Mouse (Mus musculus) forebrain, embryonic 10.5 days (tissue): ENCODE measurements around the gene Panx1. TPM values are rescaled to one million over a fixed set of nuclear protein-coding genes. Genes with fewer than 3 reads are reported as not detected.

Source experiments
- DNase-seq: peaks from one replicate; pipeline ENCODE4 v3.0.0-alpha.2; 2017; ENCODE audit warnings: low spot score; ENCODE audit errors: extremely low spot score
- H3K27ac ChIP-seq: fragments of 300-500 bp; sonication (generic); 2 replicates; pipeline ENCODE4 v1.5.1; 2016; ENCODE audit warnings: mild to moderate bottlenecking
- H3K27me3 ChIP-seq: fragments of 300-500 bp; sonication (generic); 2 replicates; pipeline ENCODE4 v1.6.1; 2016; ENCODE audit warnings: mild to moderate bottlenecking; ENCODE audit not compliant: poor library complexity, severe bottlenecking
- H3K36me3 ChIP-seq: fragments of 300-500 bp; sonication (generic); replicated peaks from 2 replicates; pipeline ENCODE4 v1.6.1; 2016; ENCODE audit warnings: mild to moderate bottlenecking, moderate library complexity
- H3K4me1 ChIP-seq: fragments of 300-500 bp; sonication (generic); 2 replicates; pipeline ENCODE4 v1.6.1; 2016
- H3K4me3 ChIP-seq: fragments of 300-500 bp; sonication (generic); 2 replicates; pipeline ENCODE4 v1.5.1; 2016; ENCODE audit warnings: mild to moderate bottlenecking, moderate library complexity
- H3K9me3 ChIP-seq: fragments of 300-500 bp; sonication (generic); 2 replicates; pipeline ENCODE4 v1.6.1; 2016; ENCODE audit warnings: mild to moderate bottlenecking, moderate library complexity
- WGBS: fragments of 180-500 bp; shearing (Covaris S2); methylation state at CpG from one replicate; pipeline ENCODE4 v1.1.7; 2016; 5-methylcytosine and 5-hydroxymethylcytosine counted together
- polyA plus RNA-seq: library from polyadenylated mRNA; unstranded; fragments of >200 nt; fragmentation: Nextera tagmentation; extraction: Ambion mirVana; gene quantifications from 2 replicates; pipeline ENCODE4 v1.2.1, GENCODE M21; 2016

Gene Panx1
- polyA plus RNA-seq, 1 experiment from 2014 or later = 68.8 TPM

- H3K27ac ChIP-seq = no peak overlapping the region
- no peaks in the 10 kb centered on the region for H3K4me1 ChIP-seq
- 72% methylated on average over 3 of the region's 3 CpGs for WGBS
- no peaks in the 10 kb centered on the region for H3K36me3 ChIP-seq
- H3K4me3 ChIP-seq = no peak overlapping the region
- no peak for DNase-seq
- H3K27me3 ChIP-seq = no peaks in the 10 kb centered on the region
- H3K9me3 ChIP-seq = no peaks in the 10 kb centered on the region
These were observed 62.1 kb downstream of the Panx1 start for GRCm38 (mm10) chr9:14983141-14983540.

GRCm38 (mm10) chr9:14982683-14983082, 62.6 kb downstream of the Panx1 start:
- H3K27ac ChIP-seq = no peak overlapping the region
- no peaks in the 10 kb centered on the region for H3K4me1 ChIP-seq

GRCm38 (mm10) chr9:14981539-14982155, 63.6 kb downstream of the Panx1 start:
- H3K36me3 ChIP-seq = no peaks in the 10 kb centered on the region
- H3K27me3 ChIP-seq = no peaks in the 10 kb centered on the region
- no peak overlapping the region for H3K27ac ChIP-seq
- WGBS = 91% methylated on average over 4 of the region's 4 CpGs
- H3K9me3 ChIP-seq = no peaks in the 10 kb centered on the region
- H3K4me3 ChIP-seq = no peak overlapping the region
- no peak for DNase-seq
- no peaks in the 10 kb centered on the region for H3K4me1 ChIP-seq

More at GRCm38 (mm10) chr9:14982683-14983082, 62.6 kb downstream of the Panx1 start:
- H3K36me3 ChIP-seq = no peaks in the 10 kb centered on the region
- no peaks in the 10 kb centered on the region for H3K9me3 ChIP-seq
- H3K27me3 ChIP-seq = no peaks in the 10 kb centered on the region
- DNase-seq = no peak
- no peak overlapping the region for H3K4me3 ChIP-seq

- Histone ChIP-seq H3K27ac (no peak overlapping the region), H3K4me1 (no peaks in the 10 kb centered on the region), H3K36me3 (no peaks in the 10 kb centered on the region), H3K4me3 (no peak overlapping the region), H3K9me3 (no peaks in the 10 kb centered on the region), H3K27me3 (no peaks in the 10 kb centered on the region)
- 88% methylated on average over 6 of the region's 6 CpGs for WGBS
- no peak for DNase-seq
These were observed 70.7 kb downstream of the Panx1 start for GRCm38 (mm10) chr9:14974251-14975232.

GRCm38 (mm10) chr9:14973762-14974161, 71.5 kb downstream of the Panx1 start:
- WGBS = 89% methylated on average over 7 of the region's 7 CpGs
- H3K27ac ChIP-seq = no peak overlapping the region
- H3K36me3 ChIP-seq = no peaks in the 10 kb centered on the region
- H3K4me1 ChIP-seq = no peaks in the 10 kb centered on the region
- no peaks in the 10 kb centered on the region for H3K27me3 ChIP-seq
- DNase-seq = no peak
- H3K4me3 ChIP-seq = no peak overlapping the region
- H3K9me3 ChIP-seq = no peaks in the 10 kb centered on the region

- H3K4me1 ChIP-seq = no peaks in the 10 kb centered on the region
- 83% methylated on average over 3 of the region's 3 CpGs for WGBS
- no peaks in the 10 kb centered on the region for H3K27me3 ChIP-seq
- H3K36me3 ChIP-seq = no peaks in the 10 kb centered on the region
- DNase-seq = no peak
- H3K9me3 ChIP-seq = no peaks in the 10 kb centered on the region
- H3K27ac ChIP-seq = no peak overlapping the region
- no peak overlapping the region for H3K4me3 ChIP-seq
These were observed 74.3 kb downstream of the Panx1 start for GRCm38 (mm10) chr9:14970805-14971525.

GRCm38 (mm10) chr9:14970211-14970610, 75.1 kb downstream of the Panx1 start:
- WGBS = 82% methylated on average over 4 of the region's 4 CpGs
- no peaks in the 10 kb centered on the region for H3K4me1 ChIP-seq
- no peaks in the 10 kb centered on the region for H3K27me3 ChIP-seq
- no peak overlapping the region for H3K27ac ChIP-seq
- no peaks in the 10 kb centered on the region for H3K9me3 ChIP-seq
- no peak for DNase-seq
- no peaks in the 10 kb centered on the region for H3K36me3 ChIP-seq
- H3K4me3 ChIP-seq = no peak overlapping the region

- Histone ChIP-seq H3K27me3 (no peaks in the 10 kb centered on the region), H3K36me3 (no peaks in the 10 kb centered on the region), H3K4me1 (no peaks in the 10 kb centered on the region), H3K27ac (no peak overlapping the region), H3K9me3 (no peaks in the 10 kb centered on the region), H3K4me3 (no peak overlapping the region)
- DNase-seq = no peak
- WGBS = 86% methylated on average over 1 of the region's 1 CpGs
These were observed 77.7 kb downstream of the Panx1 start for GRCm38 (mm10) chr9:14967598-14967997.

- H3K36me3 ChIP-seq = no peaks in the 10 kb centered on the region
- H3K9me3 ChIP-seq = 0 out of 2 replicates have a peak, but pooled peaks cover 3% of the 10 kb centered on the region
- no peak overlapping the region for H3K4me3 ChIP-seq
- WGBS = 66% methylated on average over 4 of the region's 4 CpGs
- no peaks in the 10 kb centered on the region for H3K4me1 ChIP-seq
- H3K27me3 ChIP-seq = no peaks in the 10 kb centered on the region
- DNase-seq = no peak
- H3K27ac ChIP-seq = no peak overlapping the region
These were observed 78.5 kb downstream of the Panx1 start for GRCm38 (mm10) chr9:14966787-14967186.

- Histone ChIP-seq H3K27ac (no peak overlapping the region), H3K4me3 (no peak overlapping the region), H3K27me3 (no peaks in the 10 kb centered on the region), H3K36me3 (no peaks in the 10 kb centered on the region), H3K9me3 (0 out of 2 replicates have a peak, but pooled peaks cover 3% of the 10 kb centered on the region), H3K4me1 (no peaks in the 10 kb centered on the region)
- DNase-seq = no peak
These were observed 79.9 kb downstream of the Panx1 start for GRCm38 (mm10) chr9:14965368-14965767.

- no peak overlapping the region for H3K27ac ChIP-seq
- 89% methylated on average over 1 of the region's 1 CpGs for WGBS
- DNase-seq = no peak
- 0 out of 2 replicates have a peak, but pooled peaks cover 3% of the 10 kb centered on the region for H3K9me3 ChIP-seq
- H3K27me3 ChIP-seq = no peaks in the 10 kb centered on the region
- no peaks in the 10 kb centered on the region for H3K4me1 ChIP-seq
- H3K36me3 ChIP-seq = no peaks in the 10 kb centered on the region
- H3K4me3 ChIP-seq = no peak overlapping the region
These were observed 82.5 kb downstream of the Panx1 start for GRCm38 (mm10) chr9:14962769-14963168.

- Histone ChIP-seq H3K36me3 (no peaks in the 10 kb centered on the region), H3K4me3 (no peak overlapping the region), H3K9me3 (peaks cover 7% of the 10 kb centered on the region; the same call in 1 of the 2 replicates), H3K27ac (no peak overlapping the region), H3K4me1 (peaks cover 8% of the 10 kb centered on the region), H3K27me3 (no peaks in the 10 kb centered on the region)
- DNase-seq = no peak
- 80% methylated on average over 1 of the region's 1 CpGs for WGBS
These were observed 90.6 kb downstream of the Panx1 start for GRCm38 (mm10) chr9:14954659-14955058.
